Mouse (Mus musculus) myocyte (in vitro differentiated cells): ENCODE measurements at regions not wholly inside any gene's neighbourhood (a gene's known extent, or its start where the extent isn't known, plus 50 kb on each side); places are given as distances from the start of the nearest gene placed in this dataset.

Source experiments
- H3K27me3 ChIP-seq: one replicate; pipeline ENCODE4 v1.6.1; 2011; ENCODE audit not compliant: control insufficient read depth, insufficient read depth, insufficient read length
- H3K36me3 ChIP-seq: one replicate; pipeline ENCODE4 v1.6.1; 2011; ENCODE audit not compliant: control insufficient read depth, insufficient read depth
- H3K4me2 ChIP-seq: one replicate; pipeline ENCODE4 v1.6.1; 2011; ENCODE audit warnings: low read depth, control low read depth
- H3K4me3 ChIP-seq: one replicate; pipeline ENCODE4 v1.5.1; 2011; ENCODE audit warnings: mild to moderate bottlenecking, control low read depth, moderate library complexity
- H3K79me2 ChIP-seq: one replicate; pipeline ENCODE4 v1.6.1; 2011; ENCODE audit not compliant: control insufficient read depth, insufficient read depth
- H3ac ChIP-seq: one replicate; pipeline ENCODE4 v1.6.1; 2011; ENCODE audit not compliant: control insufficient read depth, insufficient read length
- CEBPB ChIP-seq: IDR thresholded peaks from 2 replicates; pipeline ENCODE4 v1.6.1; 2011; ENCODE audit warnings: mild to moderate bottlenecking, moderate library complexity; ENCODE audit not compliant: poor library complexity, insufficient read depth, severe bottlenecking
- E2F4 ChIP-seq: IDR thresholded peaks from one replicate; pipeline ENCODE4 v1.6.1; 2011; ENCODE audit warnings: mild to moderate bottlenecking, control low read depth, moderate library complexity; ENCODE audit not compliant: insufficient read depth
- MAX ChIP-seq: IDR thresholded peaks from one replicate; pipeline ENCODE4 v1.6.1; 2011; ENCODE audit warnings: low read depth, mild to moderate bottlenecking, control low read depth
- MYOD1 ChIP-seq, 3 experiments: IDR thresholded peaks; one replicate each; pipeline ENCODE4 v1.6.1; 2011; ENCODE audit warnings: control low read depth in 2 of 3, low read depth in 2 of 3, mild to moderate bottlenecking in 2 of 3, moderate library complexity in 1 of 3; ENCODE audit not compliant: insufficient read length in 2 of 3, control insufficient read depth in 1 of 3
- MYOG ChIP-seq, 3 experiments: IDR thresholded peaks; one replicate each; pipeline ENCODE4 v1.6.1; 2011; ENCODE audit warnings: control low read depth in 2 of 3, low read depth in 2 of 3, mild to moderate bottlenecking in 2 of 3; ENCODE audit not compliant: insufficient read length in 2 of 3, control insufficient read depth in 1 of 3, insufficient read depth in 1 of 3
- POLR2A ChIP-seq: IDR thresholded peaks from one replicate; pipeline ENCODE4 v1.6.1; 2011; ENCODE audit warnings: low read depth, mild to moderate bottlenecking, control low read depth, moderate library complexity; ENCODE audit not compliant: insufficient read length
- POLR2AphosphoS2 ChIP-seq: IDR thresholded peaks from one replicate; pipeline ENCODE4 v1.6.1; 2011; ENCODE audit warnings: low read depth, control low read depth; ENCODE audit not compliant: insufficient read length
- REST ChIP-seq: IDR thresholded peaks from one replicate; pipeline ENCODE4 v1.6.1; 2011; ENCODE audit warnings: mild to moderate bottlenecking, control low read depth, moderate library complexity; ENCODE audit not compliant: insufficient read depth, insufficient read length
- SRF ChIP-seq: IDR thresholded peaks from one replicate; pipeline ENCODE4 v1.6.1; 2011; ENCODE audit warnings: low read depth; ENCODE audit not compliant: control insufficient read depth, insufficient read length
- TCF12 ChIP-seq: IDR thresholded peaks from one replicate; pipeline ENCODE4 v1.6.1; 2011; ENCODE audit warnings: mild to moderate bottlenecking, control low read depth; ENCODE audit not compliant: poor library complexity, insufficient read depth, severe bottlenecking
- TCF3 ChIP-seq: IDR thresholded peaks from one replicate; pipeline ENCODE4 v1.6.1; 2011; ENCODE audit warnings: low read depth, control low read depth; ENCODE audit not compliant: insufficient read length
- USF1 ChIP-seq: IDR thresholded peaks from one replicate; pipeline ENCODE4 v1.6.1; 2011; ENCODE audit warnings: low read depth, mild to moderate bottlenecking, control low read depth, moderate library complexity

- Histone ChIP-seq H3K36me3 (no peaks in the 10 kb centered on the region), H3K27me3 (no peaks in the 10 kb centered on the region), H3K4me3 (no peak overlapping the region)
These were observed 496.4 kb upstream of the Syt1 start for GRCm38 (mm10) chr10:109507228-109507627.

GRCm38 (mm10) chr10:109504683-109505082, 493.9 kb upstream of the Syt1 start:
- no peaks in the 10 kb centered on the region for H3K79me2 ChIP-seq
- no peak overlapping the region for H3ac ChIP-seq
- H3K4me3 ChIP-seq = no peak overlapping the region
- TF ChIP-seq POLR2AphosphoS2 (no peak), POLR2A (no peak), CEBPB (no peak), MYOD1 (IDR thresholded peaks at IDR 0.05; ENCODE audit: control insufficient read depth in 1 of 3, insufficient read length in 2 of 3, low read depth in 2 of 3) (no peak), MAX (no peak), SRF (no peak), USF1 (no peak), REST (no peak), E2F4 (no peak), TCF3 (no peak), TCF12 (no peak), MYOG (IDR thresholded peaks at IDR 0.05; ENCODE audit: control insufficient read depth in 1 of 3, insufficient read depth in 1 of 3, insufficient read length in 2 of 3, low read depth in 2 of 3) (no peak)
- H3K27me3 ChIP-seq = no peaks in the 10 kb centered on the region
- H3K4me2 ChIP-seq = no peak overlapping the region
- no peaks in the 10 kb centered on the region for H3K36me3 ChIP-seq

More at GRCm38 (mm10) chr10:109507228-109507627, 496.4 kb upstream of the Syt1 start:
- no peak overlapping the region for H3ac ChIP-seq
- TF ChIP-seq POLR2AphosphoS2 (no peak), CEBPB (no peak), MYOD1 (IDR thresholded peaks at IDR 0.05; ENCODE audit: control insufficient read depth in 1 of 3, insufficient read length in 2 of 3, low read depth in 2 of 3) (peak; percentile 33 to 83 (median 81)), MYOG (IDR thresholded peaks at IDR 0.05; ENCODE audit: control insufficient read depth in 1 of 3, insufficient read depth in 1 of 3, insufficient read length in 2 of 3, low read depth in 2 of 3) (peak in 2 of 3 experiments; percentile 64 to 68), TCF12 (peak; percentile 72), TCF3 (peak; percentile 3)
- H3K4me2 ChIP-seq = no peak overlapping the region
- H3K79me2 ChIP-seq = no peaks in the 10 kb centered on the region

- no peak overlapping the region for H3K4me3 ChIP-seq
- no peaks in the 10 kb centered on the region for H3K36me3 ChIP-seq
- H3K4me2 ChIP-seq = no peak overlapping the region
- TF ChIP-seq POLR2A (no peak), MYOD1 (IDR thresholded peaks at IDR 0.05; ENCODE audit: control insufficient read depth in 1 of 3, insufficient read length in 2 of 3, low read depth in 2 of 3) (no peak), E2F4 (no peak), REST (no peak), CEBPB (no peak), SRF (no peak), TCF12 (no peak), MAX (no peak), USF1 (no peak)
- H3ac ChIP-seq = no peak overlapping the region
- no peaks in the 10 kb centered on the region for H3K27me3 ChIP-seq
- no peaks in the 10 kb centered on the region for H3K79me2 ChIP-seq
These were observed 490.1 kb upstream of the Syt1 start for GRCm38 (mm10) chr10:109500861-109501260.

GRCm38 (mm10) chr10:109498301-109498700, 487.5 kb upstream of the Syt1 start:
- Histone ChIP-seq H3K36me3 (no peaks in the 10 kb centered on the region), H3K4me2 (no peak overlapping the region), H3K27me3 (no peaks in the 10 kb centered on the region), H3ac (no peak overlapping the region), H3K79me2 (no peaks in the 10 kb centered on the region), H3K4me3 (no peak overlapping the region)
- TF ChIP-seq USF1 (no peak), CEBPB (no peak), E2F4 (no peak), REST (no peak), SRF (no peak)

GRCm38 (mm10) chr10:109496161-109496560, 485.4 kb upstream of the Syt1 start:
- H3K4me2 ChIP-seq = no peak overlapping the region
- H3K4me3 ChIP-seq = no peak overlapping the region
- H3K79me2 ChIP-seq = no peaks in the 10 kb centered on the region
- no peaks in the 10 kb centered on the region for H3K27me3 ChIP-seq
- no peaks in the 10 kb centered on the region for H3K36me3 ChIP-seq
- no peak overlapping the region for H3ac ChIP-seq
- TF ChIP-seq E2F4 (no peak), POLR2AphosphoS2 (no peak), MYOG (IDR thresholded peaks at IDR 0.05; ENCODE audit: control insufficient read depth in 1 of 3, insufficient read depth in 1 of 3, insufficient read length in 2 of 3, low read depth in 2 of 3) (no peak), USF1 (no peak), REST (no peak), SRF (no peak), TCF12 (no peak), POLR2A (no peak), MYOD1 (IDR thresholded peaks at IDR 0.05; ENCODE audit: control insufficient read depth in 1 of 3, insufficient read length in 2 of 3, low read depth in 2 of 3) (no peak), MAX (no peak), CEBPB (no peak), TCF3 (no peak)
